Mouse (Mus musculus) liver, embryonic 13.5 days (tissue): ENCODE results near the gene Gmppa. TPM values are rescaled to one million over a fixed set of nuclear protein-coding genes. Genes with fewer than 3 reads are reported as not detected.

Source experiments
- ATAC-seq: fragments of 200-750 bp; cut with Nextera tagmentation; 2 replicates; pipeline ENCODE4 v1.8.0; 2017; ENCODE audit warnings: low read depth, mild to moderate bottlenecking, moderate number of reproducible peaks, moderate library complexity
- DNase-seq: peaks from one replicate; pipeline ENCODE4 v3.0.0; 2022
- H3K27ac ChIP-seq: fragments of 300-500 bp; sonication (generic); 2 replicates; pipeline ENCODE4 v1.5.1; 2015; ENCODE audit warnings: moderate library complexity, mild to moderate bottlenecking, inconsistent platforms
- H3K27me3 ChIP-seq: fragments of 300-500 bp; sonication (generic); 2 replicates; pipeline ENCODE4 v1.6.1; 2015; ENCODE audit warnings: mild to moderate bottlenecking, inconsistent platforms
- H3K36me3 ChIP-seq: fragments of 300-500 bp; sonication (generic); 2 replicates; pipeline ENCODE4 v1.6.1; 2015; ENCODE audit warnings: mild to moderate bottlenecking, inconsistent platforms
- H3K4me1 ChIP-seq: fragments of 300-500 bp; sonication (generic); replicated peaks from 2 replicates; pipeline ENCODE4 v1.6.1; 2015; ENCODE audit warnings: inconsistent platforms
- H3K4me2 ChIP-seq: fragments of 300-500 bp; sonication (generic); 2 replicates; pipeline ENCODE4 v1.6.1; 2015; ENCODE audit warnings: inconsistent platforms, mild to moderate bottlenecking, moderate library complexity
- H3K4me3 ChIP-seq: fragments of 300-500 bp; sonication (generic); replicated peaks from 2 replicates; pipeline ENCODE4 v1.5.1; 2015; ENCODE audit warnings: mild to moderate bottlenecking, inconsistent platforms
- H3K9ac ChIP-seq: fragments of 300-500 bp; sonication (generic); 2 replicates; pipeline ENCODE4 v1.6.1; 2015; ENCODE audit warnings: mild to moderate bottlenecking, inconsistent platforms
- H3K9me3 ChIP-seq: fragments of 300-500 bp; sonication (generic); replicated peaks from 2 replicates; pipeline ENCODE4 v1.6.1; 2016; ENCODE audit warnings: inconsistent platforms
- WGBS: fragments of 180-500 bp; shearing (Covaris S2); methylation state at CpG from one replicate; pipeline ENCODE4 v1.1.7; 2015; ENCODE audit not compliant: insufficient replicate concordance; 5-methylcytosine and 5-hydroxymethylcytosine counted together
- polyA plus RNA-seq: library from polyadenylated mRNA; unstranded; fragments of >200 nt; fragmentation: Nextera tagmentation; extraction: Ambion mirVana; gene quantifications from 2 replicates; pipeline ENCODE4 v1.2.1, GENCODE M21; 2015

Gmppa gene
- polyA plus RNA-seq, 1 experiment from 2014 or later: 37.1 TPM

- Histone ChIP-seq H3K4me2 (peak overlapping the region; percentile 66), H3K27ac (peak overlapping the region; percentile 73), H3K4me1 (peaks cover 76% of the 10 kb centered on the region), H3K9ac (peak overlapping the region; percentile 49), H3K36me3 (0 out of 2 replicates have a peak, but pooled peaks cover 4% of the 10 kb centered on the region), H3K4me3 (peak overlapping the region; percentile 36), H3K9me3 (no peaks in the 10 kb centered on the region), H3K27me3 (peaks cover 63% of the 10 kb centered on the region)
- DNase-seq (peak; percentile 70), ATAC-seq (peak; percentile 66)
- WGBS: under 1% methylated on average over 22 of the region's 22 CpGs
Observed at GRCm38 (mm10) chr1:75445751-75446611, 10.3 kb downstream of the Gmppa start.

DNA sequence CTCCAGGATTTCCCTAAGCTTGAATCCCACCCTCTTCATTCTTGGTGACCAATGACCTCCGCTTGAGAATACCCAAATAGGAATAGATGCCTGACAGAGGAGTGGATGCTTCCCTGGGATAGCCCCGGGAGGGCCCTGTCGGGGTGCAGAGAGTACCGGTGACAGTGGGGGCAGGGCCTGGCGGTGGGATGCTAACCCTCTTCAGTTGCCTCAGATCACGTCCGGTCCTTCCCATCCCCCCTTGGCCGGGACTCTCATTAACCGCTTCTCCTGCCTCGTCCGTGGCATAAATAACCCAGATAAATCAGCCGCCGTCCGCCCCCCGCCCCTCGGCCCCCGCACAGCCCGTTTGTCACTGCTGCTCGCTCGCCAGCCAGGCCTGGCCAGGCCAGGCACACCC lies 10.9 kb downstream of the Gmppa start:
- H3K27ac ChIP-seq: peak overlapping the region; percentile 73
- peaks cover 79% of the 10 kb centered on the region for H3K4me1 ChIP-seq
- peaks cover 69% of the 10 kb centered on the region for H3K27me3 ChIP-seq
- DNase-seq: no peak
- 0 out of 2 replicates have a peak, but pooled peaks cover 2% of the 10 kb centered on the region for H3K36me3 ChIP-seq
- peak overlapping the region; percentile 49 for H3K9ac ChIP-seq
- H3K4me3 ChIP-seq: peak overlapping the region; percentile 36
- no peak for ATAC-seq
- H3K9me3 ChIP-seq: no peaks in the 10 kb centered on the region
- 2% methylated on average over 20 of the region's 20 CpGs for WGBS
- H3K4me2 ChIP-seq: peak overlapping the region; percentile 66

DNA sequence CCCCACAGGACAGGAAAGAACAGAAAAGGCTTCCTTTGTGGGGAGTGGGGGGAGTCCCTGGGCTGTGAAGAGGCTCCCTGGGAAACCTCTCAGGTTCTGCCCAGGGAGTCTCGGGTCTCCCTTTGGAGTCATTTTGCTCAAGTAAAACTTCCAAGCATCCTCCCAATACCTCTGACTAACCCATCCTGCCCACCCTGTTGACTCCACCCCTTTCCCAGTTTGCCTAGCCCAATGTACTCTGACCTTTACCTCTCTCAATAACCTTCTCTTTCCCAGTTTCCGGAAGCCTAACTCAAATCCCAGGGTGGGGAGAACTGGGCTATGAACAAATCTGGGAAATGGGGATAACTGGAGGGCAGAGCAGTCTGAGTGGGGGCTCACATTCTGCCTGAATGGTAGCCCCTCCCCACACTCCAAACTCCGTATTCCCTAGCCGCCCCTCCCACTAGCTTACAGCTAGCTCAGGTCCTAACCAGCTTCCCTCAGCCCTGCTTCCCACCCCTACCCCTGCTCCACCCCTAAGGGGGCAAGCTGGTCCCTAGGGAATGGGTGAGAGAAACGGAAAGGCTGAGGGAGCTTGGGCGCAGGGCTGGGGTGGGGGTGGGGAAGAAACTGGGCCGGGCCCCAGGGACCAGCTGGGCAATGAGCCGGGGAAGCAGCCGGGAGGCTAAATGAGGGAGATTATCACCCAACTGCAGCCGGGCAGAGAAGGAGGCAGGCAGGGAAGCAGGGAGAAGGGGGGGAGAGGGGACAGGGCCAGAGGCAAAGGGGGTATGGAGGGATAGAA lies 11.7 kb downstream of the Gmppa start:
- Histone ChIP-seq H3K27ac (peak overlapping the region; percentile 39; the same call in 1 of the 2 replicates), H3K36me3 (no peaks in the 10 kb centered on the region), H3K4me1 (peaks cover 79% of the 10 kb centered on the region), H3K4me3 (peak overlapping the region; percentile 41), H3K27me3 (peaks cover 77% of the 10 kb centered on the region), H3K4me2 (peak overlapping the region; percentile 66), H3K9me3 (no peaks in the 10 kb centered on the region), H3K9ac (peak overlapping the region; percentile 49; the same call in 1 of the 2 replicates)
- ATAC-seq: no peak
- DNase-seq: no peak
- 1% methylated on average over 10 of the region's 10 CpGs for WGBS

- H3K27ac ChIP-seq: no peak overlapping the region
- 2% methylated on average over 7 of the region's 7 CpGs for WGBS
- no peaks in the 10 kb centered on the region for H3K9me3 ChIP-seq
- H3K4me1 ChIP-seq: peaks cover 79% of the 10 kb centered on the region
- peak overlapping the region; percentile 41; the same call in 1 of the 2 replicates for H3K4me3 ChIP-seq
- 0 out of 2 replicates have a peak overlapping the region, but pooled peaks have one; percentile 41 for H3K9ac ChIP-seq
- DNase-seq (no peak), ATAC-seq (no peak)
- H3K27me3 ChIP-seq: peaks cover 83% of the 10 kb centered on the region
- peak overlapping the region; percentile 66 for H3K4me2 ChIP-seq
- no peaks in the 10 kb centered on the region for H3K36me3 ChIP-seq
Observed at GRCm38 (mm10) chr1:75448052-75448431, 12.3 kb downstream of the Gmppa start.

DNA sequence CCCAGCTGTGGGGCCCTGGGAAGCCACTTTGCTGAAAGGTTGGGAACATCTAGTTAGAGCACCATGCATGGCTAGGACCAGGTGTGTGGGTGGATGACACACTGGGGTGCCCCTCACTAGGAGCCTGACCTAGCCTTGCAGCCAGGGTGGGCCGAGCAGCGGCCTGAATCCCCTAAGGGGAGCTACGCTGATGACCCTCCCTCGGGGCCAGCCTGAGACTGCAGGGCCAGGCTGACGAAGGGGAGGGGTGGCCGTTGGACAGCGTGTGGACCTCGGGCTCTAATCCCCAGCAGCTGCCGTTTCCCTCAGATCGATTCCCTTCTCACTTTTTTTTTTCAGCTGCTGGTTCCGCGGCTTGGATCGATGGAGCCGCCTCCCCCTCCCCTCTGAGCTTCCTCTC lies 13.2 kb downstream of the Gmppa start:
- WGBS: under 1% methylated on average over 13 of the region's 14 CpGs
- Histone ChIP-seq H3K9me3 (no peaks in the 10 kb centered on the region), H3K4me3 (no peak overlapping the region), H3K36me3 (no peaks in the 10 kb centered on the region), H3K27me3 (peaks cover 92% of the 10 kb centered on the region), H3K9ac (no peak overlapping the region), H3K4me1 (peaks cover 73% of the 10 kb centered on the region), H3K27ac (no peak overlapping the region), H3K4me2 (0 out of 2 replicates have a peak overlapping the region, but pooled peaks have one; percentile 2)
- no peak for DNase-seq
- ATAC-seq: no peak

- Histone ChIP-seq H3K9me3 (no peaks in the 10 kb centered on the region), H3K4me1 (peaks cover 67% of the 10 kb centered on the region), H3K27me3 (peaks cover 97% of the 10 kb centered on the region), H3K4me2 (peak overlapping the region; percentile 66), H3K27ac (no peak overlapping the region), H3K4me3 (peak overlapping the region; percentile 42), H3K36me3 (no peaks in the 10 kb centered on the region), H3K9ac (peak overlapping the region; percentile 59; the same call in 1 of the 2 replicates)
- WGBS: under 1% methylated on average over 8 of the region's 8 CpGs
- ATAC-seq (no peak), DNase-seq (no peak)
Observed at GRCm38 (mm10) chr1:75449377-75450135, 13.8 kb downstream of the Gmppa start.

DNA sequence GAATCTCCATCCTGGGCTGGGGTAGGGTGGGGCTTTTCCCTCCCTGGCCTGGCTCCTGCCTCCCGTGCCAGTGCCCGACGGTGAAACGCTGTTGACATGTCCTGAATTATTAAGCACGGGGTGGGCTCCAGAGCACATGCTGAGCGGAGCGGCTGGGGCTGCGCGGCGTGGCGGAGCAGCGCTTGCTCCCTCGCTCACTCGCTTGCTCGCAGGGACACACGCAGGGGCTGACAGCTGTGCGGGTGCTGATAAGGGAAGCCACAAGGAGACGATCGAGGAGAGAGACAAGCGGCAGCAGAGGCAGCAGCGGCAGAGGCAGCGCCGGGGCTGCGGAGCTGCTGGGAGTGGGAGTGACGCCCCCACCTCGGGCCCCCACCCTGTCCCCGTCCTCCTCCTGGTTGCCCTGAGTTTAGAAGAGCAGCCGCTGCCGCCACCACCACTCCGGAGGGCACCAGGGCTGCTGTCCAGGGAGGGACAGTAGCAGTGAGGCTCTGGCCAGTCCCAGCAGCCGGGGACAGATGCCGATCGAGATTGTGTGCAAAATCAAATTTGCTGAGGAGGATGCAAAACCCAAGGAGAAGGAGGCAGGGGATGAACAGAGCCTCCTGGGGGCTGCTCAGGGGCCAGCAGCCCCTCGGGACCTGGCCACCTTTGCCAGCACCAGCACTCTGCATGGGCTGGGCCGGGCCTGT lies 14.7 kb downstream of the Gmppa start, which contains the start of gene Asic4:
TSS of gene Asic4 (plus strand) at position 123 of the 692 bp plus-strand sequence.
- WGBS: under 1% methylated on average over 35 of the region's 35 CpGs
- Histone ChIP-seq H3K36me3 (no peaks in the 10 kb centered on the region), H3K9me3 (no peaks in the 10 kb centered on the region), H3K4me1 (peaks cover 58% of the 10 kb centered on the region), H3K9ac (peak within 1 kb of the TSS; percentile 59), H3K27ac (no peak within 1 kb of the TSS), H3K27me3 (peaks cover 98% of the 10 kb centered on the region), H3K4me3 (peak within 1 kb of the TSS; percentile 42), H3K4me2 (peak within 1 kb of the TSS; percentile 66)
- peak; percentile 68 for DNase-seq
- ATAC-seq: peak; percentile 55

DNA sequence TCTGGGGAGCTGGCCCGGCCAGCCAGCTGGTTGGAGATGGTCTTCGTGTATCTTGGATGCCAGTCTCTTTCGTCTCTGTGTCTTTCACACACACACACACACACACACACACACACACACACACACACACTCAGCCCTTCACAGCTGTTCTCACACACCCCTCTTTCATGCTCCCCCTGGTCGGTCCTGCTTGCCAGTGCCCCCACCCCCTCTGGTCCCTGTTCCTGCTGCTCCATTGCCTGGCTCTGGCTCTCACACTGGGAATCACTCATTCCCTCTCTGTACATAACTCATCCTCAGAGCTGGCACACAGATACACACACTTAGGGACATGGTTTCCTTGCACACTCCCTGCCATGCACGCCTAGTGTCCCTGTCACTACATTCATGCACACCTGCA lies 16.2 kb downstream of the Gmppa start:
- Histone ChIP-seq H3K27me3 (peaks cover 100% of the 10 kb centered on the region), H3K4me1 (peaks cover 50% of the 10 kb centered on the region), H3K9ac (no peak overlapping the region), H3K4me2 (no peak overlapping the region), H3K4me3 (no peak overlapping the region), H3K9me3 (no peaks in the 10 kb centered on the region), H3K36me3 (no peaks in the 10 kb centered on the region), H3K27ac (no peak overlapping the region)
- DNase-seq (no peak), ATAC-seq (no peak)
- 62% methylated on average over 5 of the region's 5 CpGs for WGBS

- Histone ChIP-seq H3K27ac (no peak overlapping the region), H3K27me3 (peaks cover 99% of the 10 kb centered on the region), H3K4me2 (no peak overlapping the region), H3K9ac (no peak overlapping the region), H3K36me3 (no peaks in the 10 kb centered on the region), H3K9me3 (no peaks in the 10 kb centered on the region), H3K4me1 (peaks cover 39% of the 10 kb centered on the region), H3K4me3 (no peak overlapping the region)
- 46% methylated on average over 3 of the region's 3 CpGs for WGBS
- ATAC-seq (no peak), DNase-seq (no peak)
Observed at GRCm38 (mm10) chr1:75455433-75455832, 19.7 kb downstream of the Gmppa start.

DNA sequence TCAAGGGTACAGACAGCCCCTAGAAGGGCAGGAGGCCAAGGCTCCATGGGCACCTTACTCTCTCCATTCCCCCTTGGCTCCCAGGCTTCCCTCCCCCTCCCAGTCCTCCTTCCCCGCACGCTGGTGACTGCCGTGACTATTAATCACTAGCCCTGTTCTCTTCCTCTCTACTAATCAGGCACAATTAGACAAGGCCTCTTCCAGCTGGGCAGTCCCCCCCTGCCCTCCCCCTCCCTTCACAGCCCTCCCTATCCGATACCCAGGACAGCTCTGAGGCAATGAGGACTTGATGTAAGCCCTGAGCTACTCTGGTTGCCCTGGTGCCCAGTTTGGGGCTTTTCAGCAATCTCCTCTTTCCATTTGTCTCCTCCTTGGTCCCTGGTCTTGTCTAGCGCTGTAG lies 20.2 kb downstream of the Gmppa start:
- Histone ChIP-seq H3K9me3 (no peaks in the 10 kb centered on the region), H3K4me1 (peaks cover 34% of the 10 kb centered on the region), H3K9ac (no peak overlapping the region), H3K4me2 (no peak overlapping the region), H3K36me3 (no peaks in the 10 kb centered on the region), H3K27ac (no peak overlapping the region), H3K4me3 (no peak overlapping the region), H3K27me3 (peaks cover 95% of the 10 kb centered on the region)
- DNase-seq (no peak), ATAC-seq (no peak)
- 27% methylated on average over 5 of the region's 5 CpGs for WGBS
